Mouse (Mus musculus) urinary bladder, postnatal 36 days (tissue): ENCODE results near the gene Akap6.
A peak's percentile ranks its signal among the peaks of the same experiment; 100 is the strongest.

Experiments used
- DNase-seq, 2 experiments: peaks; one replicate each; pipeline ENCODE4 v3.0.0; 2022; ENCODE audit warnings: low spot score in 2 of 2, mixed read lengths in 1 of 2

Akap6 gene

DNA sequence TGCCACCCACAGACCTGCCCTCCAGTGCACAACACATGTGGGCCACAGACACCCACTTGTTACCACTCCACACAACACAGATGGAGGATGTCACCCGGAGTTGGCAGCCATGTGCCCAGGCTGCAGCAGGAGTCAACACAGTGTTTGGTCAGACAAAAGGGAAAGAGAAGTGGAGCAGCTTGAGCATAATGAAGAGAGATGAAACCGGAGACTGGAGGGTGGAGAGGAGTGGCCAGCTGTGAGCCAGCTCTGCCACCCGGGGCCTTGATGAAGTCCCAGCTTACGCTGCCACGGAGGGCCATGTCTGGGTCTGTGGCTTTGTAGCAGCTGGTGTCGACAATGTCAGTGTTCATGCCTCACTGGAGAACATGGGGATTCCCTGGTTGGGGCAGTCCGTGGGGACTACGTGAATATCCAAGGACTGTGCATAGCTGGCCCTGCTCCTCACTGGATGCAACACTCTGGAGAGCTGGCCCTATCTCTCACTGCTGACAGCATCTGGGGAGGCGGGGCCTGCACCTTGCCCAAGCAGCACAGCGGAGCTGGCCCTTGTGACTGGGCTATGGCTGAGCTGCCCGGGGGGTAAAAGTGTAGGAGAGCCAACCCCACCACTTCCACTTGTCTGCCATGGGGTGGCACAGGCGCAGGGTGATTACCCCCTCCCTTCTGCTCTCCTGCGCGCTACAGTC is 148.8 kb downstream of the Akap6 start:
- DNase-seq, result no peak

DNA sequence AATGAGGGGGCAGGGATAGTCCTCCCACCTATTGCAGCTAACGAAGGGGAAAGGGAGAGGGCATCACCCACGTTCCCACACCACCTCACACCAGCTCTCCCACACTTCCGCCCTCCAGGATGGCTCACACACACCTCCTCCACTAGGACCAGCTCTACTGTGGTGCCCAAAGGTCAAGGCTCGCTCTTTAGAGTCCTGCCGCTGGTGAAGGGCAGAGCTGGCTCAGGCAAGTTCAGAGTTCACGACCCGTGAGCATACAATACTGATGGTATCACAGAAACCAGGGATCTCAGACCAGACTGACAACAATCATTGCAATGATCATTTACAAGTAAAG is 149.3 kb downstream of the Akap6 start:
- DNase-seq, result no peak

DNA sequence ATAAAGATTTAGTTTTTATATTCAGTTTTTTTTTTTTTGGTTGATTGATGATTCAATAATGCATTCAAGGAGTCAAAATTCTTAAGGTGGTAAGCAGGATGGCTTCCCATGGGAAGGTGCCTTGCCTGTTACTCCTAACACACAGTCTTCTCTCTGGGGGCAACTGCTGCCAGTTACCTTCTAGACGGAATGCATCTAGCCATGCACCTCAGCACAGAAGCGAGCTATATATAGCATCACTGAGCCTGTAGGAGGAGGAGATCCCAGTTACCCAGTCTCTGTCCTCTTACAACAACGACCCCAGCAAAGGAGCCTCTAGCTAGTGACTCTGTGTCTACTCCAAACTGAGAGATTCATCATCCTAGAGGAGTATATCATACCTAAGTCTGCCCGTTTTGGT is 150.1 kb downstream of the Akap6 start:
- DNase-seq, result no peak

DNA sequence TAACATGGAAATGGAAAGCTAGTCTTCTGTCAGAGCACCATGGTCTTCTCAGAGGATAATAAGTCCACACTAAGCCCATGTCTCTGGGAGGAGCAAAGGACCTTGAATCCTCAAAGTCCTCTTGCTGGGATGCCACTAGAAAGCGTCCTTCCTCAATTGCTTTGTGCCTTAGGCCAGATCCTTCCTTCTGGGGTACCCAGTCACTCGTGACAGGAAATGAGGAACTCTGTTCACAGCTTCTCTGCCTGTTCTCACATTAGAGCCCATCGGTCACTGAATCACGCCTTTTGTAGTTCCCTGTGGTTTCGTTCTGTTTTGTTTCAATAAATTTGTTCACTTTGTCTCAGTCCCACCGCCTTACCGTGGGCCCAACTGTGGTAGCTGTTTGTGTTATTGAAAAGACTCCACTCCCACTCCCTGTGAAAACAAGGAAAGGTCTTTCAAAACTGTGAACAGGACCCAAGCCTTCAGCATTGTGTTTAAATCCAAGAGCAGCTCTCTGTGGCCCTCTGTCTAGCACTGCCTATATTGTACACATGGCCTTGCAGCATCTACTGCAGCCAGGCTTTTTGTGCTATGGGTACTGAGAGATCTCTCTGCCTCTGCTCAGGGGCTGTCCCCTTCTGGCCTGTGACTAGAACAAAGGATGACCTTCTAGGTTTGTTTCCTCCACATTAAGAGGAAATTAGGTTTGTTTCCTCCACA is 151.3 kb downstream of the Akap6 start:
- no peak for DNase-seq

DNA sequence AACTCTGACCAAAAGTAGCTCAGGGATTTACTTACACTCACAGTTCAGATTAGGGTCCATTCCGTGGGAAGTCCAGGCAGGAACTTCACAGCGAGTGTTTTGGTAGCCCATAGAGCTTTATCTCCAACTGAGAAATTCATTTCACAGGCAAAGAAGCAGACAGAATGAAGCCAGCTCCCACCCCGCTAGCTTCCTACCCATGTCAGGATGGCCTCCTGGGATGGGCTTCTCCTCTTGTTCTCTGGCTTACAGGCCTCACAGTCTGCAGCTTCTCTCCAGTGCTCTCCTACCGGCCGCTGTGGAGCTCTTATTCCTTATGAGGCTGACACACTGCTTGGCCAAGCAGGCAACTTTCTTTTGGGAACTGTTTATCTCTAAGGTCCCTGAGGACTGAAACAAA is 152.0 kb downstream of the Akap6 start:
- DNase-seq, result no peak

DNA sequence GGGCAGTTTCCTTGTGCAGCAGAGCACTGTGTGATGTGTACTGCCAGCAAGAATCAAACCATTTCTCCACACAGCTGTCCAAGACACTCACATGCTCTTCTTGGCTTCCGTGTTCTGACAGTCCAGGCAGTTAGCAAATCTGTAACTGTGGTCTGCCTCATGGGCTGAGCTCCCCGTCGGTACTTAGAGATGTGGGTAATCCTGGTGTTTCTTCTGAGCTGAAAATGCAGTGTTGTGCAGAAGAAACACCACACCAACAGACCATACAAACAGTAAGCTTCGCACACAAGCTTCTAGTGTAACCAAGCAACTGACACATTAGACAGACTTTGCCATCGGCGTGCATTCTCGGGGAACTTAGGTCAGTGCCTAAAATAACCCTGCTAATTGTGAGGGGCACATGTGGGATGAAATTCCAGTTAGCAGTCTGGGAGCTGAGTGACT is 155.1 kb downstream of the Akap6 start:
- DNase-seq, result no peak

DNA sequence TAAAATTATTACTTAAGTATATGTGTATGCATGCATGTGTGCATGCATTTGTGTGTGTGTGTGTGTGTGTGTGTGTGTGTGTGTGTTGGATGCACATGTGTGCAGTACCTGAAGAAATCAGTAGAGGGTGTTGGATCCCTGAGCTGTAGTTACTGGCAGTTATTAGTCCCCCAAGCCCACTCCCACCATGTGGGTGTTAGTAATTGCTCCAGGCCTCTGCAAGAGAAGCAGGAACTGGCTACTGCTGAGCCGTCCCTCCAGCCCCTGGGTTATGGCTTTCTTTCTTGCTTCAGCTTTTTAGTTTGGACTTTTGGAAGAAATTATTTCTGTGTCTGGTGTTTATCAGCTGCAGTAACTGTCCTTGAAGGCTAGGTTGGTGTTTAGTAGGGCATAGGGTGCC is 156.9 kb downstream of the Akap6 start:
- DNase-seq, result no peak

DNA sequence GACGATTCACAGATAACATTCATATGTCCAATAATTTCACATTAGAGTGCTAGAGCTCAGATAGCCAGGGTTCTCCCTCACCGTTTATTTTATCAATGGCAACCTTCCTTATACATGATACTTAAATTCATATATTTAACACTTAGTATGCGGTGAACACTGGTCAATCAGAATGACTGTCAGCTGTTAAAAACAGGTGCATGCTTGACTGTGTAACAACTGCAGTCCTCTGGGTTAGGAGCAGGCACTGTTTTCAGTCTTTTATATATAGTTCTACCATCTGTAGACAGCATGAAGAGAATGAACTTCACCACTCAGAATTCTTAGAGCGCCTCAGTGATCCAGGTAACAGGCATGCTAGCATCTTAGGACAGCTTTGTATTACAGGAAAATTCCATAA is 158.1 kb downstream of the Akap6 start:
- no peak for DNase-seq

DNA sequence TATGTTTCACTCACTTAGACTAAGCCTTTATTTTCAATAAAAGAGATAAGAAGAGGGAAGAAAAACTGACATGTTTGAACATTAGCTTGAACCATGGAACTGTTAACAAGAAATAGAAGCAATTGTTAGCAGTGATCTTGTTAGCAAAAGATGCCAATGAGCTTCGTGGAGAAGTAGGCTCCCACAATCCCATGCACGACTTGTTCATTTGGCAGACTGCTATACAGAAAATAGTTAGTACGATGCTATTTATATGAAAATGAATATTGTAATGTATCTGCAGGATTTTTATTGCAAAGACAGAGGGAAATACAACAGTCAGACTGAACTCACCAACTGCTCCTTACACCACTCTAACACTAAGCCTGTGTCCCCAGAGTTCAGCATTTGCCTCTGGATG is 162.7 kb downstream of the Akap6 start:
- no peak for DNase-seq

DNA sequence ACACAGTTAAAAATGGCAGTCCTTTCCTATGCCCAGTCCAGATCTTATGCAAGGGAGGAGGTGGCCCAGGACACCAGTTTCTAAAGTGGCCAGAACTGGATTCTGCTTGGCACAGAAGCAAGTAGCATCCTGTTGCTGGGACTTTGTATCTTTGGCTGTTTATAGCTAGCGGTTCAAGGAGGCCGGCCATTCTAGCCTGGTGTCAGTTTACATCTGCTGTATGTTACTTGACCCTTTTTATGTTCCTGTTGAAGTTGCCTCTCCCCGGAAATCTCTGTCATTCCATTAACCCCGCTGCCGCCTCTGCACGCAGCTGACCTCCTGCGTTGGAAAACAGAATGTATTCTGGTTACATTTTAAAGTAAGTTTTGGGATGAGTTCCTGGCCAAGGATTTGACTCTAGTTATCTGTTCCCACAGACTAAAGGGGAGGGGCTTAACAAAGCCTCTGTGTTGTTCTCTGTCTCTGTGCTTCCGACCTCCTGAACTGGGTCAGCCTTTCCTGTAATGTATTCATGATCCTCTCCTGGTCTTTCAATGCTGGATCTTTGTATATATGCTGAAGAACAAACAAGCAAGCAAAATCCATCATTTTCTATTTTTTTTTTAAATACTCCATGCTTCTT is 168.9 kb downstream of the Akap6 start:
- DNase-seq, result no peak

DNA sequence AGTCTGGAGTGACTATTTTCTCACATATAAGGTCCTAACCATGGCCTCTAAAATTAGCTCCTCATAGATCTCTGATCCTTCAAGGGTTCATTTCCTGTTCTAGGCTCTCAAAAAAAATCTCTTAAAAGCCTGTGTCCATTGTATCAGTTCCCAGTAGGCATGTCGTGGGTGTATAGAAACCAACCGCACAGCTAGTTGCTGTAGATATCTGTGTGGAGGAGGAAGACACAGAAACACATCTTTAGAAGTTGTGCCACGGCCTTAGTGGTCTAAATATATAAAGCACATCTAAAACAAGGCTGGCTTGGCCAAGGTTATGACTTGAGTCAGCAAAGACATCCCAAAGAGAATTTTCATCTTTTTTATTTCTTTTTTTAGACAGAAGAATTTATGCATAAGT is 172.4 kb downstream of the Akap6 start:
- no peak for DNase-seq

DNA sequence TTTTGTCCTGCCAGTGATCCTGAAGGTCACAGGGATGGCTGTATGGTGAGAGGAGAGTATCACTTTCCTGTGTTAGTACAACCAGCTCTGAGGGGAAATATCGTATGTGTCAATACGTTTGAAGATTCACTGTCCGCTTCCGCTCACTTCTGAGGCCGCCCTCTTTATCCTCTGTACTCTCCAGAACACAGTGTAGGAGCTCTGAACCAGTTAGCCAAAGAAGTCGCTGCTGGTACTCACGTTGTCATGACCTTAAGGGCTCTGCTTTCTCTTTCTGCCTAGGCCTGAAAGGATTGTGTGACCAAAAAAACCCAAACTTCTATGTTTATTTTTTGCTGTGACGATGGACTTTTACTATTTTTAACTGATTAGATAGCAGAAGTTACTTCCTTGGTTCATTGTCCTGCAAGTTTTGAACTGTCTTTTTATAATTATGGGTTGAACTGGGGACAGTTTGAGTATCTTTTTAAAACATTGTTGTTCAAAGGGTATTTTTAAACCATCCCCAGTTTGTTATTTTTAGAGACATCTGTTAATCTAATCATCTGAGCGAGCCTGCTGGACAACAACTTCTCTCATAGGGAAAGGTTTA is 175.2 kb downstream of the Akap6 start:
- no peak for DNase-seq

DNA sequence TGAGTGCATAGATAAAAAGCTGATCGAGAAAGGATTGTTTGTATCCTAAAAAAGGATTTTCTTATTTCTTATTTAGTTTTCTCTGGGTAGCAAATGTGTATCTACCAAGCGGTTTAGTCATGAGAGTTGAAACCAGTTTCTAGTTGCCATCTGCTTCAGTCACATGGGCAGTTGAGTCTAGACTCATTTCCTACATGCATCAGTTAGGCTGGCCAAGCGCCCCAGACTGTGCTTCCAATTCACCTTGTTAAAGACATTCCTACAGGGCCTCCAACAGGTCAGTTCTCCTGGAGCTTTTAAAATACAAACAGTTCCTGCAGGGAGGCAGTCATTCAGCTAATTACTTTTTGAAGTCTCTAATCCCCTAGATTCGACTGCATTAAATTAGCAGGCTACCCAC is 176.9 kb downstream of the Akap6 start:
- DNase-seq, result no peak

DNA sequence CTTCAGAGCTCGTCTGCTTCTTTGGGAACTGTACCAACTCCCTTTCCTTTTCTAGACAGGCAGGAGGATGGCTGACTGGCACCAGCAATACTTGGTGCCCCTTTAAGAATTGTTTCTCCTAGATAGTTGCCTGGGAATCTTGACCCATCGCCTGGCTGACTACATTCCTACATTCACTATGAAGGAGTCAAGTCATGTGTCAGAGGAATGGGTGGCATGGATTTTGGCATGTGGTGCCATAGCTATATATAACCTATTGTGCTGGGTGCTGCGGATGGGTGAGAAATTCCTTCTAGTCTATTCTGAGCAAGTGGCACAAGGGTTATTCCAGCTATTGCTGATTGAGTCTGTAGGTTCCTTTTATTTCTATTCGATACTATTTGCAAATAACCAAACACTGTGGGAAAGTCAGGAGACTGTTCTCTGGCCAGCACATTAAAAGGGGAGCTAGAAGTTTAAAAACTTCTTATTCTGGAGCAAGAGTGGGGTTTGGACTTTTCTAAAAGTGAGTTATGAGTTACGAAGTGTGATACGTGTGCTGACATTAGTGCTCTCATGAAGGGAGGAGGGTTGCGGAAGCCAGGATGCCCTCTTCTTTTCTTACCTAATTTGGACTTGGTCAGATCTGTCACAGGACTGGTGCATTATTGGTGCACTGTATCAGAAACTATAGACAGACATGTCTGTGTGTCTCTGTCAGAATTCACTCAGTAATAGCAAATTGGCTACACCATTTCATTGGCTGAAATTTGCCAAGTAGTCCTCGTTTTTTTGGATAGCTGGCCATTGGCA is 178.0 kb downstream of the Akap6 start:
- DNase-seq, result no peak

DNA sequence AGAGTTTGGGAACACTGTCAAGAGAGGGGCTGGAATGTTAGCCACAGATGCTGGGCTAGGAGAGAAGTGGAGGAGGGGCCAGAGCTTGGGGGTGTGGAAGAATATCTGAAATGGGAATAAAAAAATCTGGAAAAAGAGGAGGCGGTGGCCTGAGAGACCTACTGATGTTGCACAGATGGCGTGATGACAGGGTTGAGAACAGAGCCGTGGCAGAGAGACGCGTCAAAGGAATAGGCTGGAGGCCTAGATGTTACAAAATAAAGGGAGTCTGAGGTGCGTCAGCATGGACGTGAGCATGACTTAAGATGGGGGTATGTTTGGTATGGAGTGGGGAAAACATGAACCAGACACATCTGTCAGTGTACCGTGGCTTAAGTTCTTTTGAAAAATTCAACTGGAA is 180.1 kb downstream of the Akap6 start:
- no peak for DNase-seq

DNA sequence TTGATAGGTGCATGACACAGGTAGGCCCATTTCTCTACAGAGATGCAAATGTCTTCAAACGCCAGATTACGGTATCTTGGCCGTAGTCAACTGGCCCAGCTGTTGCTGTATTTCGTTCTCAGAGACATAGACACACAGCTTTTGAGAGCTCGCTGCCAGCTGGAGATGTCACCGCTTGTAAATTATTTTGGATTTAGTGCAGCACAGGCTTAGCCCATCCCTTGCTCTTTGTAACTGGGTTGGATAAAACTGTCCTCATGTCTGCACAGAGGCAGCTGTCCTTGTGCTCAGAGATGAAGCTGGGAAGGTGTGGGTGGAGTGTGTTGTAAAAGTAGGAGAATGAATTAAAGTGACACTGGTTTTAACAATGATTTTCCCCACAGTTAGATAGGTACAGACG is 193.3 kb downstream of the Akap6 start:
- DNase-seq, result peak in 1 of 2 experiments; percentile 13

DNA sequence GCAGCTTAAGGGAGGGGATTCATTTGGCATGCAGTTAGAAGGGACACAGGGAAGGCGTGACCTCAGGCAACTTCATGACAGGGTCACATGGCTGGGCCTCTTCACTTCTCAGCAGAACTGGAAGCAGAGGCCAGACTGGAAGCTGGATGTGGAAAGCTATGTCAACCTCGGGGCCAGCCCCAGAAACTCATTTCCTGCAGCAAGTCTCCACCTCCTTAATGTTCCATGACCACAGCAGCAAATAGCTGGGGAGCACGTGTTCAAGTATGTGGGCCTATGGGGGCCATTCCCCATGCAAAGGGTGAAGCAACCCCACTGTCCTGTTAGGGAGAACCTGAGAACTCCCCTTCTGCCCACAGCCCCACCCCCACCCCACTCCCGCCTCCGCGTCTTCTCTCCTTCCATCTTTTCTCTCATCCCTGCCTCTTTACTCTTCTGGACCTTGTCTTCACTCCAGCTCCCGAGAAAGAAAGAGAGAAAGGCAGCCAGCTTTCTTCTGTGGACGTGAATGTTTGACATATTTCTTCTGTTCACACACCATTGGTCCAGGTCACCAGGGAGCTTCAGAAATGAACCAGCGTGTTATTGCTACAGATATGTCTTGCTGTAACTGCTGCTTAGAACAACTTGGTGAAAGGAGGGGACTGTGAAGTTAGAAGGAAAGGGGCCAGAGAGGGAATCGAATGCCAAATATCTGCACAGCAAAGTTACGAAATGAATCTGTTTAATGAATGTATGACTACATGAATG is 194.6 kb downstream of the Akap6 start:
- DNase-seq, result no peak

DNA sequence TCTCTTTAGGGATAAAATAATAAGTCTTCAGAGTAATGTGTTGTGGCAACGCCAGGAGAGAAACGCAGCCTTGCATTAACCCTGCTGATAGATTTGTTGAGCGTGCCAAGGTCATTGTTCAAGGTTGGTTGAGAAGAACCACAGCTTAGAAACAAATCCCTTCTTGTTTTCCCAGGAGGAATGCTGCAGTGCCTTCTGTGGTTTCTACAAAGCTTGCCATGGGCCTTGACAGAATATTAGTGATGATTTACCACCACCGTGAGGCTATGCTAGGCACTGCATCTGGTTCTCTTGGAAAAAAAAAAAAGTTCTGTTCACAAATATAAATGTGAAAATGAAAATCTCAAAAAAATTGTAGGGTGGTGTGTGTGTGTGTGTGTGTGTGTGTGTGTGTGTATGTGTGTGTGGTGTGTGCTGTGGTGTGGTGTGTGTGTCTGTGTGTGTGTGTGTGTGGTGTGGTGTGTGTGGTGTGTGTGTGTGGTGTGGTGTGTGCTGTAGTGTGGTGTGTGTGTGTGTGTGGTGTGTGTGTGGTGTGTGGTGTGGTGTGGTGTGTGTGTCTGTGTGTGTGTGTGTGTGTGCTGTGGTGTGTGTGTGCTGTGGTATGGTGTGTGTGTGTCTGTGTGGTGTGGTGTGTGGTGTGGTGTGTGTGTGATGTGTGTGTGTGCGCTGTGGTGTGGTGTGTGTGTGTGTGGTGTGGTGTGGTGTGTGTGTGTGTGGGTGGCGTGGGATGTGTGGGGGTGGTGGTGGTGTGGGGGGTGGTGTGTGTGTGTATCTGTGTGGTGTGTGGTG is 196.7 kb downstream of the Akap6 start:
- peak; percentile 33 to 38 for DNase-seq

DNA sequence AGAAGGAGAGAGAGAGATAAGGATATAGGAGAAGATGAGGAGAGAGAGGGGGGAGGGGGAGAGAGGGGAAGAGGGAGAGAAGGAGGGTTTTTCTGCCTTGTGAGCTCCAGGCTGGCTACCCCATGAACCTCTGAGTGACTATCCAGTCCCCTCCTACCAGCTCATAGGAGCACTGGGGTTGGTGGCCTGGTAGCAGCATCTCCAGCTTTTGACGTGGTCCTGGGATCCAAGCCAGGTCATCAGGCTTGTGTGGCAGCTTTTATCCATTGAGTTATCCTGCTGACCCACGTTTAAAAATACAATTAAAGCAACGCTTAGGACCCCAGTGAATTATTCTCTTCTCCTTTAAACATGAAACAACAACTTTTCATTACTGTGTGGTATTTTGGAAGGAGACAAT is 197.6 kb downstream of the Akap6 start:
- DNase-seq, result no peak

DNA sequence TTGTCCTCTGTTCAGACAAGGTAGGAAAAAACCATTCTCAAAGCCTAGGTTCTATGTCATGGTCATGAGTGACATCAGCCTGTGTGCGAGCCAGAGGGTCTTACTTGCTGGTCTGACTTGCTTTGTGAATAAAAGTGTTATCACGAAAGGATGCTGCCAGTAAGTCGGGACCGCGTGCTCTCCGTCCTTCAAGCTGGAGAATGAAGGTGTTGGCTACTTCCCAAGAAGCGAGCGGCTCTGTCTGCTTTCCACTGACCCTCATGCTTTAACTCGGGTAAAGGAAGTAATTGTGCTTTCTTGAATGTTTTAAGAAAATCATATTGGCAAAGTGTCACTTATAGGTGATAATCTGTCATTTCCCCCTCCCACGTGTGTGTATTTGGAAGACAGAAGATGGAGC is 198.9 kb downstream of the Akap6 start:
- DNase-seq, result no peak

DNA sequence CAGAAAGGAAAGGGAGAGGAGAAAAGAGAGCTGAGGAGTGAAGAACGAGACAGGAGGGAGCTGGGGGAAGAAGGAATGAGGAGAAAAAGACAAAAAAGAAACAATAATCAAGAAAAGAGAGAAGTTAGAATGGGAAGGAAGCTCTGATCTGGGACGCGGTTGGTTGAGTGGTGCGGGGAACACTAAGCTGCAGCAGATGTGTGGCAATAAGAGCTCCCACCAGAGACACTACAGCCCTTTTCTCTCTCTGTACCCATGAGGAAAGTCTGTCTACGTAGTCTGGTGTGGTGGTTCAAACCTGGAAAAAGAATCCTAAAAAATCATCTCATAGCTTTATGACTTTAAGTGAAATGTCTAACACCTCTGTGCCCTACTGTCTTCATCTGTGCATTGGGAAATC is 204.9 kb downstream of the Akap6 start:
- DNase-seq, result no peak
